Mouse (Mus musculus): ENCODE measurements around the gene Olfr157.
"Not testable (repeated sequence)": the region's sequence is repeated elsewhere in the genome, so short reads cannot be mapped to it uniquely, and the experiment has no call there.

Olfr157 gene

GRCm38 (mm10) chr4:43795844-43796243 is 44.2 kb downstream of the Olfr157 start:
- DNase-seq = not testable (repeated sequence)

GRCm38 (mm10) chr4:43795296-43795695 is 44.7 kb downstream of the Olfr157 start:
- no peak for DNase-seq
